Mouse (Mus musculus): ENCODE measurements at regions not wholly inside any gene's neighbourhood (a gene's known extent, or its start where the extent isn't known, plus 50 kb on each side); places are given as distances from the start of the nearest gene placed in this dataset.
A peak's percentile ranks its signal among the peaks of the same experiment; 100 is the strongest.

DNA sequence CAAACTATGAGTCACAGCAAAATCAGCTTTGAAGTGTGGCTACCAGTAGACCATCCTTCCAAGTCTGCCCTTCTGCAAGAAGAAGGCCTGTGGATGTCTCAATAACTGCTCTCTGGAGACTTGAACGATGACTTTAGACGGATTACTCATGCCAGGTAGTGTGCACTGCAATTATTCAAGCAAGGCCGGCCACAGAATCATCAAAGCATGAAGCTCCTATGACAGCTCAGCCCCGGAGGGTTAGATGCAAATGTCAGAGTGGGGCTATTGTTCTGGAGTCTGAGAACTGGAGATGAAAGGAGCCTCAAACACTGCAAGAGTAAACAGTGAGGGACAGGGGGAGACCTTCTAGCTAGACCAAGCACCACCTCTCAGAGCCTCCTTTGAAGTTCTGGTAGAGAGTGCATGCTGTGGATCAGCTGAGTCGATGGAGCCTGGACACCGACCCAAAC is 173.8 kb upstream of the Dmrta1 start:
- no peak for DNase-seq (ENCODE audit: low read depth, low spot score)

DNA sequence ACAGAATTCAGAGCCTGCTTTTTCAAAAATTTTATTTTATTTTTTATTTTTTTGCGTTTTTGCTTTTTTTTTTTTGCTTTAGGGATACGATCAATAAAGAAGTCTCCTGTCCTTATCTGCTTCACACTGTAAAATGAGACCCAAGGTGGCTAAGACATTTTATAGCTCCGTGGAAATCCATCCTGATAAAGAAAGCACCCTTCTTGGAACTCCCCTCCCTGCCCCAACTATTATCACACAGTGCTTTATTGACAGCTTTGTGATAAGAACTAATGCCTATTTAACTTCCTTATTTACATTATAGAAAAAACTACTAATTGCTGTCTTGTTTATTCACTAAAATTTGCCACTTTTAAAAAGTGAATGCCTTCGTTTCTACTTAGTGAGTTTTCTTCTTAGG is 179.0 kb upstream of the Dmrta1 start:
- DNase-seq (ENCODE audit: low read depth, low spot score) = no peak

DNA sequence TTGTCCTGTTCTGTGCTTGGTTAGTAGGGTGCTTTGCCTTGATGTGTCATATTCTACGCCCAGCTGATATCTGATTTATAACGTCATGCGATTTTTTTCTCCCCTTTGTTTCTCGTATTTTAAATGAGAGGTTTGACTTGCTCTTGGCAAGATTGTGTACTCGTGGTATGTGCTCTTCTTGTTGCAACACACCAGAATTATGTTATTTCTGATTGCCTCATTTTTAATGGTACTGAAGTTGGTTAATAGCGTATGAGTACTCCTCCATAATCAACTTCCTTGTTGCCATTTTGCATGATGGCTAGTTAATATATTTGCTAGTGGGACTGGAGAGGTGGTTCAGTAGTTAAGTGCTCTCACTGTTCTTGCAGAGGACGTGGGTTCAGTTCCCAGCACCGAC is 180.1 kb upstream of the Cdkn2b start:
- DNase-seq (ENCODE audit: low read depth, low spot score) = no peak

DNA sequence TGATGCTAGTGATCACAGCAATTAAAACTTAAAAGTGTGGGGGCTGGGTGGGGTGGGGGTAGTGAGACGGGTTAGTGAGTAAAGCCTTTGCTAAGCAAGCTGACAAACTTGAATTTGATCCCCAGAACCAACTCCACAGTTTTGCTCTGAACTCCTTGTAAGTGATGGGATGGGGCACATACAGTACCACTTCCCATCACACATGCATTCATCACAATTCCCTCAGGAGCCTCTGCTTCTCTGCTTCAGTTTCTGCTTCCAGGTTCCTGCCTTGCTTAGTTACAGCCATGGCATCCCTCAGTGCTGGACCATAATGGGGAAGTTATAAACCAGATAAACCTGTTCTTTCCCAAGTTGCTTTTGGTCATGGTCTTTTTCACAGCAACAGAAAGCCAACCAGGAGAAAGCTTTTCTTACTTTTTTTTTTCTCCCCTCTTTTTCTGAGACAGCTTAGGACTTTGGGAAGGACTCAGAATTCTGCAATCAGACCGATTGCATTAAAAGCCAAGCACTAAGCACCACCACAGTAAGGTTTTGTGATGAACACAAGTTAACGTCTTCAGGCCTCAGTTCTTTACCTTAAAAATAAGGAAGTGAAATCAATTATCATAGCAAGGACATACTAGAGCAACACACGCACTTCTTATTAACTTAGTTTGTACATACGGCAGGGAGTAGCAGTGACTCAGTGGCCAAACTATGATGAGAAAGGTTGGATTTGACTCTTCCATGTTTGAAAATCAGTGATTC is 176.8 kb upstream of the Cdkn2b start:
- DNase-seq (ENCODE audit: low read depth, low spot score) = no peak

DNA sequence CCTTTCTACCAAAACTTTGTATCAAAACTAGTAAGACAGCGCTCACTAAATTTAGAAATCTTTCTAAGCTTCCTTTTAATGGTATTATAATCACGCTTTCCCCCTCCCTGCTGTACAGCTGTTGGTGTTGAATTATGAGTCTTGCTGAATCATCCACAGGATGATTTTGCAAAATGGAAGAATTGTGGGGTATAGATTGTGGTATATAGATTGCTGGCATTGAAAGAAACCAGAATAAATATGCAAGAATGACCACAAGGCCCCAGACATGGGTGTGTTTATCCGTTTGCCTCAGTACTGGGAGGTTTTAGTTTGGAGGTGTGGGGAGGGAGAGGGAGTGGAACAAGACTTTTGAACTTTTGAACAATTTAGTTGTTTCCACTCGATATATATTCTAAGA is 176.1 kb upstream of the Cdkn2b start:
- no peak for DNase-seq (ENCODE audit: low read depth, low spot score)

DNA sequence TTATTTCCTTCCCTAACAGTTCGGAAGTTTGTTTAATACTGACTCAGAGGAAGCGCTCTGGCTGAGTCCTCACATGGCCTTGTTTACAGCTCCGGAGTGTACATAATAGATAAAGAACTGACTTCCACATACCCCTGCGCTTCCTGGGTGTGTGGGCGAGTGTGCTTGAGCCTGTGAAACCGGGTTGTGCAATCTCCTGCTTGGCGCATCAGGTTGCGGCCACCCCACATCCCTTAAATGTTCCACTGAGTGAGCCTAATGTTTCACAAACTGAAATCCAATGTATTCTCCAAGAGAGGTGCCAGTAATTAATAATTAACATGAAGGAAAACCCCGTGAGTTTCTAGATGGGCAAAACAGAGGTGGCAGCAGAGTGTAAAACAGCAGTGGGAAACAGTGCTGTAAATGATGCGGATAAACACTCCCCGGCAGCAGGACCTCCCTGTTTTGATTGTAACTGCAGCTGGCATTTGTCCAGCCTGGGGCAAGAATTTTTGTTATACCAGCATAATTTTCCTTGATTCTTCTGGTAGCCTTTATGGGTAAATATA is 175.2 kb upstream of the Cdkn2b start:
- DNase-seq (ENCODE audit: low read depth, low spot score) = no peak

DNA sequence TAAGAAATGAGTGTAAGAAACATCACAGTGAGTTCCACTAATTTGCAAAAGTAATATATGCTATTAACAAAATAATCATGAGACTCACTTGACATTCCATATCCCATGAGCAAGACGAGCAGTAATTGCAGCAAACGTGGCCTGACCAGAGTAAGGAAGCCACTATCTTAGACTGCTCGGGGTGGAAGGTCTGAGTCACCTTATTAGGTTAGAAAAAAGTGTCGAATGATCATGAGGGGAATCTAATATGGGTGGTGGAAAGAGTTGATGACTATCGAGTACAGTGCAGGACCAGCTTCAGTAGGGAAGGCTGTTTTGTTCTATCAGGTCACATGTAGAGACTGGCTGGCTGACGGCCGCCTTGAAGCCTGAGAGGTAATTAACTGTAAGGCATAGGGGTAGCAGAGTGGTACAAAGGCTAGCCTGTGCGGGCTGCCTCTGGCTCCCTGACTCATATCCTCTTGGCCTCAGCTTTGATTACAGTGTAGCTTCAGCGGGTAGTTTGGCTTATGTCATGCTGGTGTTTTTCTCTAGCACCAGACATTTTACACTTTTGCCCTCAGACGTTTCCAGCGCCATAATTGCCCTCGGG is 167.9 kb upstream of the Cdkn2b start:
- DNase-seq (ENCODE audit: low read depth, low spot score) = no peak

DNA sequence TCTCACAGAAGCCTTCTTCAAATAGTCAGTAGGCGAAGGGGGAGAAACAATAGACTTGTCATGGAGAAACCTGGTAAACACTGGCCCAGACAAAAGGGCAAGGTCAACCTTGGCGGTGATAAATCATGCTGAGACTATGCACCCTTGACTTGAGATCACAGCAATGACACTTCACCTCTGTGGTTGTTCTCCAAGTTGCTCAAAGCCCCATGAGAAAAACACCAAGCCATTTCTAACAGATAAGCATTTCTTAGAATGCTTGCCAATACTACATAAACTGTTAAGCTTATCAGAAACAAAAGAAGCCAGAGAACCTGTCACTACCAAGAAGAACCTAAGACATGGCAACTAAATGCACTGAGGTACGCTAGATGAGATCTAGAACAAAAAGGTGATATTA is 165.0 kb upstream of the Cdkn2b start:
- DNase-seq (ENCODE audit: low read depth, low spot score) = no peak

DNA sequence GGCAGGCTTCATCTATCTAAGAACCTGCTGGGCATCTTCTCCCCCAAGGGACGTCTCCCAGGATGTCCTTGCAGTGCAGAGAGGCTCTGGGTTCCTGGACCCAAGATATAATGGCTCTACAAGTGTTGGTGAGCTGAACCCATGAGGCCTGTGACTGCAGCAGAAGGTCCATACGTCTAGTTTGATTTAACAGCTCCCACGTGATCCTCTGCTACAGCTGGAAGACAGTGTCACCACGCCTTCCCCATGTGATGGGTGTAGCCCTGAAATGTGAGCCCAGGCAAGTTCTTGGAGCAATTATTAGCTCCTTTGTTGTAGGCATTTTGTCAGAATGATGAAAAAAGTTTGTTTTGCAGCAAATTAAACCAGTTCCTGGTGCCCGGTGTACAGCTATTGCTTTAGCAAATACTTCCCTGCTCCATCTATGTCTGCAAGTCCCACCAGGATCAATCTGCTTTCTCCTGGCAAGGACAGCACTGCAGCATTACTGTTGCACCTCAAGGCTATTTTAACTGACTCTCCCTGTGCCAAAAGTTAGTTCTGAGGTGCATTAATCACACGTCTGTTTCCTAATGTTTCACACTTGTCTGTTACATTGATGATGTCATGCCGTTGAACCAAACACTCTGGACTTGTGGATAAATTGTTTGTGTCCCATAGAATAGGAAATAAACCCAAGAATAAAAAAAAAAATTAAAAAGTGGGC is 164.2 kb upstream of the Cdkn2b start:
- peak; percentile 11 for DNase-seq (ENCODE audit: low read depth, low spot score)

DNA sequence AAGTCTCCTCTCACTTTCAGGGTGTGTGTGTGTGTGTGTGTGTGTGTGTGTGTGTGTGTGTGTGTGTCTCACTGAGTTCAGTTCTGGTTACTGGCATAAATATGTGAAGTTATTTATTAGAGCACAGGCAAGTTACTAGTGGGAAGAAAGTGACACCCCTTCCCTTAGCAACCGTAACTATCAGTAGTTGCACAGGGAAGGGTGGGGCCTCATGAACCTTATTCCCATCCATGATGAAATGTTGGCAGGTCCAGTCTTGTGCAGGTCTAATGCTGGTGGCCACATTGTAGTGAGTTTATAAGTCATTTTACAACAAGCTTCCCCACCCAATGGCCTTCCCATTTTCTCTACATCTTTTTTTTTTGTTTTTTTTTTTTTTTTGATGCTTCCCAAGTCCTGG is 160.6 kb upstream of the Cdkn2b start:
- no peak for DNase-seq (ENCODE audit: low read depth, low spot score)

DNA sequence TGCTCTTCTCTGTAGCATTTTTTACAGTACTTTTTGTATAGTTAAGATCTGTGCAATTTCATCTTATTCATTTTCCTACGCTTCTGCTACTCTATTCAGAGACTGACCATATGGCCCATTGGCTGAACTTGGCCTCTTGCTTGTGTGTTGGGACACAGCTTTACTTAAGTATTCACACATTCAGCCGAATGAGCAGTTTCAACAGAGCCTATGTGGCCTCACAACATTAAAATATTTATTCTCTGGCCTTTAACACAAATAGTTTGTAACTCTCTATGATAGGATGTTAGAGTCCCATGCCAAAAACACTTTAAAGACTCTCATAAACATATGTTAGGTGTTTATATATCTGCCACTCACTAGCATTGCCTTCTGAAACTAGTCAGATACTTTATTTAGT is 159.9 kb upstream of the Cdkn2b start:
- DNase-seq (ENCODE audit: low read depth, low spot score) = no peak

DNA sequence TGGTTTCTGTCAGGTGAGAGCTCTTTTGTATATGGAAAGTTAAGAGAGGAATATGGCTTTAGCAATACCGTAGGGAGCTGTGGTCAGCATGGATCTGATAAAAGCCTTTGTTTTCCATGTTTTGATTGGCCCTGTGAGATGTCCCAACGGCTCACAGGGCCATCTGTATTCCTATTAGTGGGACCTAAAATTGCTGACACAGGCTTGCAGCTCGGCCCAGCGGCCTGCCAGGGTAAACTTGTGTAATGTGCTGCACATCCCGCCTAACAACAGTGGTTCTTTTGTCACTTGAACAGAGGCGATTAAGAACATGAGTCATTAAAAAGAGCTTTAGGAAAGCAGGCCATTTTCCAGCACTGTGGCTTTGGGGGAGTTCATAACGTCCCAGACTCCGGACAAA is 159.0 kb upstream of the Cdkn2b start:
- no peak for DNase-seq (ENCODE audit: low read depth, low spot score)

DNA sequence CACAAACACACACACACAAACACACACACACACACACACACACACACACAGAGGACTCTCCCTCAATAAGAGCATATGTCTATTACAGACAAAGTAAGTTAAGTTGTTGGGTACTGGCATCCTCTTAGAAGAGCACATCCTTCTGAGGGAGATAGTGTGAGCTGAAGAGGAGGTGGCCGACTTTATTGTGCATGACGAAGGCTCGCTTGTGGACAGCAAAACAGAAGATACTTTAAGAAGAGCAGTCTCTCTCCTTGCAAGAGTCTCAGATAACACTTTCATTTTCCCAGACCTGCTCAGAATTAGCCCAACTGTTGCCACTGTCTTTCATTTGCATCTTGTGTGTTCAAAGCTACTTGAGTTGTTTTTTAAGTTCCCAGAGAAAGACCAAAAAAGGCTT is 158.6 kb upstream of the Cdkn2b start:
- no peak for DNase-seq (ENCODE audit: low read depth, low spot score)

DNA sequence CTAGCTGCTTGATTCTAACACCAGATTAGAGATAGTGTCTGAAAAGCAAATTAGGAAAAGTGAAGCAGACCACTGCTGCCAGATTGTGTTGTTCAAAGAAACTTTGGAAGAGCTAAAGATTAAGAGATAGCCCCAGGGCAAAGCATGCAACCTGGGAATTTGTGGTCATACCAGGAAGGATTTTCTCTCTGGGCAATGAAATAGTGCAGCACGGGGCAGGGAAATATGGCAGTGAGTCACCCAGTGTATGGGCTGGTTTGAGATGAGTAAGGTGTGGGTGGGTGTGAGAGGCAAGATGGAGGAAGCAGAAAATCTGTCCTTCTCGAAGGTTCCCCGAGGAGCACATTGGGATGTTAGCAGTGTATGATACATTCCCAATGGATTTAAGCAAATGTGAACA is 155.9 kb upstream of the Cdkn2b start:
- no peak for DNase-seq (ENCODE audit: low read depth, low spot score)

DNA sequence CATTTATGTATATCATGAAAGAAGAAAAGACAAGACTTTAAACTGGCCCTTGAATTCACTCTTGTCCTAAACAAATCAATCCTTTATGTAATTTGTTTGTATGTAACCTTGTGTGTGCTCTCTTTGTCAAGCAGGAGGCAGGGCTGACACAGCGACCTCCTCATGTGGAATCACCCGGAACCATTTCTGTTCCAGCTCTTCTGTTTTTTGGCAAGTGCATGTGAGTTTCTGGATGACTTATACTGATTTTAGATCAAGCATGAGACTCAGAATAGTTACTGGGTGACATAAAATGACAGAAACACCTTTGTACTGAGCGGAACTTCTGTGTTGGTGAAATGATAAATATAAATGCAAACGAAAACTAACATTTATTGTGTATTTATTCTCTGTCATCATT is 152.3 kb upstream of the Cdkn2b start:
- DNase-seq (ENCODE audit: low read depth, low spot score) = no peak

DNA sequence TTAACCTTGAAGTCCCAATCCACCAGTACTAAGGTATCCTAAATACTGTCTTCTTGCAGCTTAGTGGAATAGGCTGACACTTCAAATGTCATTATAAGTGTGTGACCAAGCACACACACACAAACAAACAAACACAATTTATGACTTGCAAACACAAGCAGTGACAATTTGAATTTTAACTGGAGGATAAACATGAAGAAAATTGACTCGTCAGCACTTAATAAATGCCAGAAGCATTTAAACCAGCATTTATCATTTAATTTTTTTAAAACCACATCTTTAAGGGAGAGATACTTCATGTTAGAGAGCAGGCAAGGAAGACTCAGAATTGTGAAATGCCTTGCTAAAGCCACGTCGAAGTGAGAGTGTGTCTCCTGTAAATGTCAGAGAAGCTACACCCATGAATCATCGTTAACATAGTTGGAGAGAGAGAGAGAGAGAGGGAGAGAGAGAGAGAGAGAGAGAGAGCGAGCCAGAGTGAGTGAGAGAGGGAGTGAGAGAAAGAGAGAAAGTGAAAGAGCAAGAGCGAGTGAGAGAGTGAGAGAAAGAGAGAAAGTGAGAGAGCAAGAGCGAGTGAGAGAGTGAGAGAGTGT is 149.4 kb upstream of the Cdkn2b start:
- DNase-seq (ENCODE audit: low read depth, low spot score) = no peak

DNA sequence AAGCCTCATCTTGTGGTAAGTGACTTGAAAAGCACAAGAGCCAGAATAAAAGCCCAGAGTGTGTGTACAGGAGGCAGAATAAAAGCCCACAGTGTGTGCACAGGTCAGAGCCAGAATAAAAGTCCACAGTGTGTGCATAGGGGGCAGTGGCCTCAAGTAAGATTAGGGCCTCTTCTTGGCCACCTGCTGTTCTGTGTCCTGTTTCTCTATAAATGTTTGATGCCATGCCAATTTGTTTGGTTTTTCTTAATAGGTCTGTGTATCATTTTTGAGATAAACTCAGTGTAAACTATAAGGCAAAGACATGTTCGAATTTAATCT is 148.5 kb upstream of the Cdkn2b start:
- no peak for DNase-seq (ENCODE audit: low read depth, low spot score)

DNA sequence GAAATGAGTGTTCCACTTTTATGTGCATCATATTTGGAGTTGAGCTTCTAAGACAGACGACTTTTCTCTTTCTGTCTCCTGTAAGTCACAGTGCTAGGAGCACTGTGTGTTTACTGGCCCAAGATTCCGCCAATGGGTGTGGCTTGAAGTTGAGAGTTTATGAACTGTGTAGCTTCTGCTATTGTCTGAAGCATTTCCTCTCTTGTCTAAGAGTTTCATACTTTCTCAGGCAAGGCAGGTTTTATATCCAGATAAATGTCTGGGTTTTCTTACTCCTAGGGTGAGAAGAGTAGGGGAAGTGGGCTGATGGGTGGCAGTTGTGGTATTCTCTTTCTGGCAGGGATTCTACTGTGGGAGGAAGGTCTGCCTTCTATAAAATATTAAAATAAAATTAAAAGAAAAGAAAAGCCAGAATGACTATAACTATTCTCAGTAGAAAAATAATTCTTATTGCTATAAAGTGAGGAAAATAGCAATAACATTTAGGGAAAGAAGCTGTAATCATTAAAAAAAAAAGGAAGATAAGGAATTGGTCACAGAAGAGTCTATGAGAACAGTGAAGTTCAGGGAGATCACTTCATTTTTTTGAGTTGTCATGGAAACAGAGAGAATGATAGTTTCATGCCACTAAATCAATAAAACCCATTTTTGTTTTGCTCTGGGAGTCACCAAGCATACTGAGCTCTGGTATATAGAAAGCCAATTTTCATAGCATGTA is 147.9 kb upstream of the Cdkn2b start:
- no peak for DNase-seq (ENCODE audit: low read depth, low spot score)

DNA sequence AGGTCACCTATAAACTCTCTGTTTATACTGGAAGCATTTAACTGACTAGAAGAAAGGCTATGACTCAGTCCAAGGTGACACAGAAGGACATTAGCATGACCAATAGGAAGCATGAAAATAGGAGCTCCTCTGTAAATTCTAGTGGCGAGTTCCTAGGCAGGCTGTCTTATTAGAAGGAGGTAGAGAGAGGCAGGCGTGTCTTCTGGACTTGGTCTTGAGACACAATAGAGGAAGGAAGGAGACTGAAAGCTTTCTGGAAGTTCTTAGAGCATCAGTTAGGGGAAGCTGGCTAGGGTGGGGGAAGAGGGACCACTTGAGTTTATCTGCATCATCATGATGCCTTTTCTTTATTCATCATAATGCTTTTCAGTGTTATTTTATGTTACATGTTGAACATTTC is 147.0 kb upstream of the Cdkn2b start:
- no peak for DNase-seq (ENCODE audit: low read depth, low spot score)

DNA sequence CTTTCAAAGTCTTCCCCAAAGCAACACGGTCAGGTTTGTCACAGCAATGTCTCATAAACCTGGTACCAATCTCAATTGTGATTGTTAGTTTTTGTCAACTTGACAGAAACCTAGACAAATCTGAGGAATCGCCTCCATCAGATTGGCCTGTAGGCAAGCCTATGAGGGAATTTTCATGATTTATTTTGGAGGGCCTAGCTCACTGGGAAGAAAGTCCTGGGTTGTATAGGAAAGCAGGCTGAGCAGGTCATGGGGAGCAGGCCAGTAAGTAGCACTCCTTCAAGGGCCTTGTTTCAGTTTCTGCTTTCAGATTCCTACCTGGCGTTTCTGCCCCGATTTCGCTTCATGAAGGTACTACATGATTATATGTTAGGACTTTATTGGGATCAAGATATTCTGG is 144.1 kb upstream of the Cdkn2b start:
- DNase-seq (ENCODE audit: low read depth, low spot score) = no peak

DNA sequence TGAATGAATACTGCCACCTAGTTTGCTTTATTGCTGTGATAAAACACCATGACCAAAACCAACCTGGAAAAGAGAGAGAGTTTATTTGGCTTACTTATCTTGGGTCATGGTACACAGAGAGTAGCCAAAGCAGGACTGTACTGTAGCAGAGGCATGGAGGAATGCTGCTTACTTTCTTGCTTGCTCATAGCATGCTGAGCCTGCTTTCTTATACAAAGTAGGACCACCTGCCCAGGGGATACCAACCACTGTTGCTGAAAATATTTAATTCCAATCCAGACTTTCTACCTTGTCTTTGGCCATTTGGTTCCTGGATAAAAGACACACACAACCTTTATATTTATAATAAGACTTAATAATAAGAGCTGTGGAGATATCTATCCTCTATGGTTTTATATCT is 142.2 kb upstream of the Cdkn2b start:
- no peak for DNase-seq (ENCODE audit: low read depth, low spot score)

DNA sequence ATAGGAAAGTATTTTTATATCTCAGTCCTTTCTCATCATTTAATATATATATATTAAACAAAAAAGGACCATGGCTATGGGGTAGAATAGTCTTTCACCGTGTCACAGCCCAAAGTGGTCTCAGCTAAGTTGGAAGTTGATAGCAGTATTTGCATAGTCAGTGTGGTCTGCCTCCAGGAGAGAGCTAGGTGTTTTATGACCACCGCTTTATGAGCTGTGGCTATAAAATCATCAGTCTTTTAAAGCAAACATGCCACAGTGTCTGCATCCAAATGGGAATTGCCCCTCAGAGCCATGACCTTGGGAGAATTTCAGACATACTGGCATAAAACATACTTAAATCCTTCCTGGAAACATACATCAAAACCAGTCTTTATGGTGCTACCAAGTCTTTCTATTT is 140.9 kb upstream of the Cdkn2b start:
- DNase-seq (ENCODE audit: low read depth, low spot score) = no peak

Measured in ES-CJ7 (cell line).